Mouse (Mus musculus) CH12.LX (cell line): ENCODE results near the gene Trim10.

Source experiments
- ETS1 ChIP-seq: conservative IDR thresholded peaks from 2 replicates; pipeline ENCODE4 v1.6.1; 2012; ENCODE audit warnings: low read depth, mild to moderate bottlenecking, inconsistent platforms, low read length, improper control_type of control experiment, moderate library complexity
- MAFK ChIP-seq: IDR thresholded peaks from 2 replicates; pipeline ENCODE4 v1.6.1; 2011; ENCODE audit warnings: low read length, improper control_type of control experiment; ENCODE audit not compliant: insufficient replicate concordance
- ZC3H11A ChIP-seq: IDR thresholded peaks from 2 replicates; pipeline ENCODE4 v1.6.1; 2012; ENCODE audit warnings: low read depth, mild to moderate bottlenecking, inconsistent platforms, low read length, improper control_type of control experiment

DNA sequence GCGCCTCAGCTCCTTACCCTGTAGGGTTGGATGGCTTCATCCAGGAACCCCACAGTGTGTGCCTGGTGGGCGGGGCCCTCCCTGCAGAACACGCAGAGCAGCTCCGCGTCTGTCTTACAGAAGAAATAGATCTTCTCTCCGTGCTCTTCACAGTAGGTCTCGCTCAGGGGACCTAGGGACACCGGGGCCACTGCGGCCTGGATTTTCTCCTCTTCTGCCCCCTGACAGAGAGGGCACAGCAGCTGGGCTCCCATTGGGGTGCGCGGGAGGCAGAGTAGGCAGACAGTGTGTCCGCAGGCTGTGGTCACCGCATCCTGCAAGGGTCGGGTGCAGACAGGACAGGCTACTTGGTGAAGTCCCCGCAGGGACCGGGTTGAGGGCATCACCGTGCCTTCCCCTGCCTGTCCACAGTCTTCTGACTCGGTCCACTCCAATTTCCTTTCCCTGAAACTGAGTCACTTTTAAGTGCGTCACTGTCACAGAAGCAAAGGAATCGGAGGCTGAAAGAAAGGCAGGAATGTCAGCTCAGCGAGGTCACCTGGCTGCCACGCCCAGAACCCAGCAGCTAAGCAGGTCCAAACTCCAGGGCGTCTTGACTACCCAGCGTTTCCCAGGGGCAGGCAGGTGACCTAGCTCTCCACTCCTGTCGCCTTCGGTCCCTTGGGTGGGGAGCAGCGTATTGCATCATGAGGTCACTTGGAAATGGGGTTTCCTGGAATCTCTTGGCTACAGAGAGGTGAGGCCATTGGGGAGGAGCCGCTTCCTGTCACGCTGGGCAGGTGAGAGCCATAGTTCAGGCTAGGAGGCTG lies 2.5 kb upstream of the Trim10 start, which contains the start of gene Trim15:
- no peak for TF ChIP-seq MAFK
- no peak for TF ChIP-seq ETS1
- no peak for TF ChIP-seq ZC3H11A
